Mouse (Mus musculus) activated CD4-positive, CD25-positive, alpha-beta regulatory T cell (primary cell): ENCODE data around the gene Ttc21b. TPM values are rescaled to one million over a fixed set of nuclear protein-coding genes. Genes with fewer than 3 reads are reported as not detected.

ENCODE experiments used
- polyA plus RNA-seq, 2 experiments: library from polyadenylated mRNA; unstranded; fragments of 100-300 nt; shearing (Covaris generic); gene quantifications; one replicate each; pipeline ENCODE4 v1.2.1; 2017

The Ttc21b gene
- polyA plus RNA-seq = 1 to 10 TPM; 4.3 to 8.0 TPM

DNA sequence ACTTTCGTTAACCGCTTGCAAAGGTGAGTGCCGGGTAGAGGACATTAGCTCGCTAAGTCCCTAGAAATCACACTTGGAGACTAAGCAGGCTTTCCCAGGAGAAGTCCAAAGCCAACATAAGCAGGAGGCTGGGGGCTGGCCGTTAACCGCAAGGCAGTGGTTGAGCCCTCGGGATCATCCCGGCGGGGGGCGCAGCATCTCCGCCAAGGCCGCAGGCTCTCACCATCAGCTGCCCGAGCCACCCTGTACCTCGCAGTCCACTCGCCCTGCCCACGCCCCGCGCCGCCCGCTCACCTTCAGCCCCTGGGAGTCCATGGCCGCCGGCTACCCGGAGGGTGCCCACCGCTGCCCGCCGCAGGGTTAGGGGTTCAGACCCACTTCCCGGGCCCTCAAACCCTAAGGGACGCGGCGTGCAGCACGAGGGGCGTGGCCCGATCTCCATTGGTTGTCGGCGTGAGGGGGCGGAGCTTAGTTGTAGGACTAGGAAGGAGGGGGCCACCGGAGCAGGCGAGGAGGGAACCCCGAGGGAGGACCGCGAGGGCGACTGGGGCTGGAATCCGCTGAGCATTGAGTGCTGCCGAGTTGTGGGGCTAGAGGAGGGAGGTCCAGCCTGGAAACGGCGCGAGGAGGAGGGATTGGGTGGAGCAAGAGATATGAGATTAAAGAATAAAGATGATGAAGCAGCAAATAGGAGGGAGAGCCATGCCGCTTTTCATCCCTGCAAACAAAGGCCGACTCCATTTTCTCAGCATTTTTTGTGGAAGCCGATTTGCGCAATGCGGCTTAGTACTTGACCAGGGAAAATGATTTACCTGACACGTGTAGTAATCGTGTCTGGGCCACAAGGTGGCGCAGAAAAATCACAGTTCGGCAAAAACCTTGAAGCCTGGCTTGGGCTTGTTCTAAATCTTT is at the start of gene Ttc21b:
TSS of gene Ttc21b (minus strand) at position 398 of the 912 bp plus-strand sequence.

Other genes starting within 250 kb of the Ttc21b start
- 1 to 10 TPM in 1 of 2 experiments, under 1 TPM in 1; 0.86 to 1.4 TPM for gene Galnt3, start 131.6 kb downstream of the Ttc21b start, polyA plus RNA-seq
- under 1 TPM in 1 of 2 experiments, not detected in 1; 0.06 TPM for gene Scn1a, start 184.2 kb upstream of the Ttc21b start, polyA plus RNA-seq